Mouse (Mus musculus) layer of hippocampus, adult 2 months (tissue): ENCODE data around the gene Dnase2a. TPM values are rescaled to one million over a fixed set of nuclear protein-coding genes. Genes with fewer than 3 reads are reported as not detected.
A peak's percentile ranks its signal among the peaks of the same experiment; 100 is the strongest.

Experiments
- DNase-seq, 2 experiments: peaks; one replicate each; pipeline ENCODE4 v3.0.0; 2022; ENCODE audit warnings: low spot score in 2 of 2
- H3K27ac ChIP-seq: fragments of 200-600 bp; 2 replicates; pipeline ENCODE4 v1.8.1; 2022
- H3K4me3 ChIP-seq: fragments of 200-600 bp; 2 replicates; pipeline ENCODE4 v1.8.1; 2022; ENCODE audit warnings: mild to moderate bottlenecking
- CTCF ChIP-seq: fragments of 200-600 bp; conservative IDR thresholded peaks from 2 replicates; pipeline ENCODE4 v1.8.1; 2022; ENCODE audit warnings: antibody characterized with exemption, mild to moderate bottlenecking, moderate library complexity
- total RNA-seq, 2 experiments: library from RNA; stranded (reverse); gene quantifications; 2 replicates each; pipeline ENCODE4 v1.2.3; 2021

The Dnase2a gene
- total RNA-seq, 2 experiments from 2014 or later: 3.9 to 5.7 TPM

DNA sequence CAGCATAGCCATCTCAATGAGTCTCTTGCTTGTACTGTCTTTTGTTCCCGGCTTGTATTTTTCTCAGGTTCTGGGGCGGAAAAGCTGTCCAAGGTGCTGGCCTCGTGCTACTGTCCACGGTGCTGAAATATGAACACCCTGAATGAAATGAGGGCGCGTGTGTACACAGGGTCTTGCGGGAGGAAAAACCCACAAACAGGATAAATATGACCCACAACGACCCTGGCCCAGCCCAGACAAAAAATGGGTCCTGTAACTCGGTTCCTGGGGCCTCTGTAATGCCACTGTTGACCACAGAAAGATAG, 38.8 kb downstream of the Dnase2a start:
- Histone ChIP-seq H3K27ac (no peak overlapping the region), H3K4me3 (no peak overlapping the region)
- no peak; the same call in 1 of the 2 replicates for TF ChIP-seq CTCF
- no peak for DNase-seq

DNA sequence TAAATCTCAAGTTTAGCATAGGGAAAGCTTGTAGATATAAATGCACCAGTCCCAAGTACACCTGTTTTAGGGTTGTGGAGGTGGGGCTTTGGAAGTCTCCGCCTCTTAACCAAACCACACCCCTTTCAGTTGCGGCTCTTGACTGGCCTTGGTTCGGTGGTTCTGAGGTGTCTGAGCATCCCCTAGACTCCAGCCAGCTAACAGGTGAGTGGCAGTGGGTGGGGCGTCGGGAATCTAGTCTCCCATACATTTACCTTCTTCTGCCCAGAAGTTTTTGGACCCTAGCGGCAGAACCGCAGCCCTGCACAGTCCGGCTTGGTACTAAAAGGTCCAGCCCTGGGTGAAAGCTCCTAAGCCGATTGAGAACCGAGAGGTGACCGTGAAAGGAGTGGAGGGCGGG, 41.4 kb downstream of the Dnase2a start:
- Histone ChIP-seq H3K4me3 (no peak overlapping the region), H3K27ac (no peak overlapping the region)
- TF ChIP-seq CTCF: peak; percentile 17; the same call in 1 of the 2 replicates
- no peak for DNase-seq

DNA sequence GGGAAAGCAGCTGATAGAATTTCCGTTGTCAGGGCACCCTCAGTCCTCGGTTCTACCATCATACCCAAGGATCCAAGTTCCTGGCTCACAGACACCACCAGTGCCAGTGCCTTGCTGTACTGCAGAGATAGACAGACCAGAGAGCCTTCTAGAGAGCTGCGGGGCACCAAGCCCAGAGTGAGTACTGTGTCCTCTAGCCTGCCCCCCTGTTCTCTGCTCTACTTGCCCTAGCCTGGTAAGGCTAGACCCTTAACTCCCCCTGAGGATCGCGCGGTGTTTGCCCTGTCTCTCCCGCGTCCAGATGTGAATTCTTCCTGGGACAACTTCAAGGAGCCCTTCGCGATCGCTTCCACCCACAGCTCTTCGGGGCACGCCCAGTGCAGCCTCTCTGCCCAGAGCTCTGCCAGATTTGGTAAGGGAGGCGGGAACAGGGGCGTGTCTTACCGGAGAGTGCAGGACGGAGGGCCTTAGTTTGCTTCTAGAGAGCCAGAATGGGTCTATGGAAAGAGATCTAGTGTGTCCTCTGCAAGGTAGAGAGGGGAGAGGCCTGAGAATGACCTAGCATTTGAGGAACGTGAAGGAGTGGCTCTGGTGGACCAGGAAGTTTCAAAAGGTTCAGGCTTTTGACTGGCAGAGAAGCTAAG, 44.4 kb downstream of the Dnase2a start:
- no peak for TF ChIP-seq CTCF
- DNase-seq: no peak
- Histone ChIP-seq H3K27ac (no peak overlapping the region), H3K4me3 (no peak overlapping the region)

DNA sequence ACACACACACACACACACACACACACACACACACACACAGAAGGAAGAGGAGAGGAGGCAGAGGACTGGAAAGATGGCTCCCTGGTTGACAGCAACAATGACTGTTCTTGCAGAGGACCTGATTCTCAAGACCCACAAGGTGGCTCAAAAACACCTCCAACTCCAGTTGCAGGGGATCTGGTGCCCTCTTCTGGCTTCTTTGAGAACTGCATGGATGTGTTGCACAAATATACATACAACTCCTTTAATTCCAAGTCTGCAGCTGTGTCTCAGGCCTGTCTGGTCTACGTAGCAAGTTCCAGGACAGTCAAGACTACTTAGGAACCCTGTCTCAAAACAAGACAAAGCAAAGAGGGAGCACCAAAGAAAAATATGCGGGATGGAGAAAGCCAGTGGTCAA, 48.4 kb downstream of the Dnase2a start:
- peak in 1 of 2 experiments; percentile 81 for DNase-seq
- Histone ChIP-seq H3K4me3 (no peak overlapping the region), H3K27ac (no peak overlapping the region)
- TF ChIP-seq CTCF: peak; percentile 86

DNA sequence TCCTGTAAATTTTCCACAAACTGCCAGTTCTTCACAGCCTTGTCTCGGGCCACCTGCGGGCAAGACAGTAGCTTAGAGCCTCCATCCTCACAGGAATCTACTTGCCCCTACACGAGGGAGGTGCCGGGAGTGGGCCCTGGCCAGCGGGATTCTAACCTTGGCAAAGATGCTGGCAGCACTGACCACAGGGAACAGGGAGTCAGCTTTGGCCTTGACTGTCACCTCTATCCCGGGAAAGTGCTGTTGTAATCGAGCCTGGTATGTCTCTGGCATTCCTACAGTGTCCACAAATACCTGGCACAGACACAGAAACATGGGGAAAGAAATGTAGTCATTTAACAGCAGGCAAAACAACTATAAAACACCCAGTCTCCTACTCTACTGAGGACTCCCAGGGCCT, 51.5 kb downstream of the Dnase2a start:
- TF ChIP-seq CTCF: no peak
- no peak overlapping the region for H3K4me3 ChIP-seq
- no peak for DNase-seq
- no peak overlapping the region for H3K27ac ChIP-seq

DNA sequence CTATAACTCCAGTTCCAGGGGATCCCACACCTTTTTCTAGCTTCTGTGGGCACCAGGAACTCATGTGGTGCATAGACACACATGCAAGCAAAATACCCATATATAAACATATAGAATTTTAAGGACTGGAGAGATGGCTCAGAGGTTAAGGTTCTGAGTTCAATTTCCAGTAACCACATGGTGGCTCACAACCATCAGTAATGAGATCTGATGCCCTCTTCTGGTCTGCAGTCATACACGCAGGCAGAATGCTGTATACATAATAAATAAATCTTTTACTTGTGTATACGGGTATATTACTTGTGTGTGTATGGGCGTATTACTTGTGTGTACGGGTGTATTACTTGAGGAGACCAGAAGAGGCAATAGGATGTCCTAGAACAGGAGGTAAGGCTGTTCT, 55.6 kb downstream of the Dnase2a start:
- no peak for DNase-seq
- no peak overlapping the region for H3K27ac ChIP-seq
- TF ChIP-seq CTCF: peak; percentile 38
- no peak overlapping the region for H3K4me3 ChIP-seq

DNA sequence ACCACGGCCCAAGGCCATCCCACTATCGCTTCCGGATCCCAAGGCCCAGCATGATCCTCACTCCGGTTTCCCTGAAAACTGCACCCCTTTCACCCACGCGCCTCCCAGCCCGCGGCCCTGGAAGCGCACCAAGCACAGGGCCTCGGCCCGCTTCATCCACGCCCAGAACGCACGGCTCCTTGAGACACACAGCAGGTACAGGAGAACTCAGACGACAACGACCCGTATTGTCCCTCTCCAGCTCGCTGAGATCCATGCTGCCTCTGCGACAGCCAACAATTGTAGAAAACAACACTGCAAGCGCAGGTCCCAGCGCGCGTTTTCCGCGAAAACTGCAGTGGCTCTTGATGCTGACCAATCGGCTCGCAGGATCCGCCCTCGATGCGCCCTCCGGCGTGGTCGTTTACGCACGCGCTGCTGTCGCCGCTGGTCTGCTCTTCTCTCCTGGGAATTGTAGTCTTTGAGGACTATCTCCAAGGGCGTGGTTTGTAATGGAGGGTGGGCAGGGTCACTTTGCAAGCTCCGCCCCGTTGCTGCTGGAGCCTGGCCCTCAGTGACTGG, 57.5 kb downstream of the Dnase2a start:
- TF ChIP-seq CTCF: no peak
- peak overlapping the region; percentile 80 for H3K4me3 ChIP-seq
- DNase-seq: peak; percentile 90 to 96
- peak overlapping the region; percentile 69; the same call in 1 of the 2 replicates for H3K27ac ChIP-seq

DNA sequence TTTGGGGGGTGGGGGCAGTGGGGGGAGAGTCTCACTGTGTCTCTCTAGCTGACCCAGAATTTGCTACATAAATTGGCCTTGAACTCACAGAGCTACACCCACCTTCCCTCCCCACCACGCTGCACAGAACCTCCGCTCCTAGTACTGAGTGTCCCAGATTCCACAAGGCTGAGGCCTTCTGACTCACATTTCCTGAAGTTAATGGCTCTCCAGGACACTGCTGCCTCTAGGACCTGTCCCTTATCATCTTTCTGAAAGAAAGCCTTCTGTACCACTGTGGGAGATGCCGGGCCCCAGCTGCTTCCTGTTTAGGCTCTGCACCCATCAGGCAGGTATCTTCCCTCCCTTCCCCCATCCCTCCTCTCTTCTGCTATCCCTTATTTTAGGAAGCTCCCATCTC, 58.2 kb downstream of the Dnase2a start:
- Histone ChIP-seq H3K4me3 (no peak overlapping the region), H3K27ac (no peak overlapping the region)
- DNase-seq: no peak
- no peak for TF ChIP-seq CTCF

DNA sequence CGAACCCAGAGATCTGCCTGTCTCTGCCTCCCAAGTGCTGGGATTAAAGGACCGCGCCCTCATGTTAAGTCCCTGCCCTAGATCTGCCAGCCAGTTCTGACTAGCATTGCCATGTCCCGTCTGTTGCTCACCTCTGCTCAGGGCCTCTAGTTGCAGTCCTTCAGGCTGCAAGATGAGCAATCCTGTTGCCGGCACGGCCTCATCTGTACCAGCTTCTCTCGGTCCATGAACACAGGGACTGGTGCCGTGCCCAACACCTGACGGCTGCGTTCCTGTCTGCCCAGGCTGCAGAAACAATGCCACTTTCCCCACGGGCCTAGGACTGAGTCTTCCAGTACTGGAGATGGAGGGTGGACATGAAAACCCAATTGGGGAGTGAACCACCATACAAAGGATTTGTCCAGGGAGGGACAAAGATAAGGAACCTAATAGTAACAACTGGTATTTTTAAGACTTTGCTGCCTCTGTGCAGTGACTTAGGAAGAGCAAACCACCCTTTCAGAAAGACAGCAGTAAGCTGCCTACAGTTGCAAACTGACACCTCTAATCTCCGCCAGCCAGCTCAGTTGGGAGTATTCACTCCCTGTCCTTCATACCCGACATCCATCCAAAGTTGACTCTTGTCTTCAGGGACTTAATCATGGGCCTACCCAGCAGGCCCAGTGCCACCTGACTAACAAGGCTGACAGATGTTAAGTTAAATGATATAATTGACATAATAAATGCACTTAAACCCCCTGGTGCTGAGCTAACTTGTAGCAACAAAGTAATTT, 59.4 kb downstream of the Dnase2a start:
- TF ChIP-seq CTCF: no peak

DNA sequence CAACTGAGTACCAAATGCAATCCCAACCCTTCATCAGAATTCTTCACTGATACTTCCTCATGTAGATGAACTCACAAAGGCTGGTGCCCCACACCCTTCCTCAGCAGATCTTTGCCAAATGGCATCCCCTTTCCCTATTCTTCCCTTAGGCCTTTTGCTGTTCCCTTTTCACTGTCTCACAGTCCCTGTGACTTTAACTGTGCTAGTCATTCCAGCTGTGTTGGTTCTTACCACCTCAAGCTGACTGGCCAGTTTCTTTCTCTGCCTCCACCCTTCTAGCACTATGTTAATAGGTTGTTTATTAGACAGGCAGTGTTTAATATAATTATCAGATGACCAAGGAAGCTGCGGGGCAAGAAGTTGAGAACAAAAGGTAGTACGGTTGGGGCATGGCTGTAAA, 60.3 kb downstream of the Dnase2a start:
- Histone ChIP-seq H3K4me3 (peak overlapping the region; percentile 92), H3K27ac (peak overlapping the region; percentile 95)
- DNase-seq: no peak

More for the DNA sequence above, 59.4 kb downstream of the Dnase2a start:
- H3K27ac ChIP-seq: no peak overlapping the region
- no peak overlapping the region for H3K4me3 ChIP-seq
- DNase-seq: no peak

DNA sequence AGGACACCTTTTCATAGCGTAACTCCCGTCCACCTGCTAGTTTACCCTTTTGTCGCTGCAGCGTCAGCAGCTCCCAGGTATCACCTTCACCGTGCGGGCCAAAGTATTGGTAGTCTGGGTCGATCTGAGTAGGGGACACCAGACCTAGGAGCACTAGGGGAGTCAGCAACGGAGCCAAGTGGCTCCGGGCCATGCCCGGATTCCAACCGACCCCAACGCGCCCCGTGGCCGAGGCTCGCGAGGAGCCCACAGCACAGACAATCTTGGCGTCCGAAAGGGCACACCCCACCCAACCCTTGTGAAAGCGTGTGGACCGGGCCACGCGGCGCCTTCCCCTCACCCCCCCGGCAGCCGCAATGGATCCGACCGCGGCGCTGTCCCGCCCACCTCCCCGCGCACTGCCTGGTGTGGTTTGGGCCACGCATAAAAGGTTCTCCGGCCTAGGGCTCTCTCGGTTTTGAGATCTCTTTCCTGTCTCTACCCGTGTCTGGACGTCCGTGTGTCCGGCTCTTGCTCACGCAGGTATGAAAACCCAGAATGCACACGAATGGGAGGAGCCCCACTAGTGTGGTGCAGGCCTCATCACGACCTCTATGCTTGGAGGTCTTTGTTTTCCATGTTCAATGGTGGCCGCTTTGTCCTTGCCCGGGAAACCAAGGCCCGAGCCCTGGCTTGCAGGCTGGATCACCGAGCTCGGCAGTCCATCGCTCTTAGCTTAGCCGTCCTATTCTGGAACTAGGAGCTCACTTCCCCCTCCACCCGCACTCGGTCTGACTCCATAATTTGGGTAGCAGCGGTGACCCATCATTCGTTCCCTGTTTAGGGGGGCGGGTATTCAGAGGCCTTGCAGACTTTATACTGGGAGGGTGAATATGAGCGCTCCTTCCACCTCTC, 61.1 kb downstream of the Dnase2a start, which contains the start of the genes Gm49661, Prdx2 and Rnaseh2a:
Gm49661 (minus strand) TSS at position 193 of the 894 bp plus-strand sequence.
Prdx2 (plus strand) TSS at position 347 of the 894 bp plus-strand sequence.
Rnaseh2a (minus strand) TSS at position 527 of the 894 bp plus-strand sequence.
- peak; percentile 72 to 75 for DNase-seq
- peak within 1 kb of the TSS; percentile 95 for H3K27ac ChIP-seq
- peak within 1 kb of the TSS; percentile 92 for H3K4me3 ChIP-seq
- no peak for TF ChIP-seq CTCF

More for the DNA sequence above, 60.3 kb downstream of the Dnase2a start:
- no peak for TF ChIP-seq CTCF

DNA sequence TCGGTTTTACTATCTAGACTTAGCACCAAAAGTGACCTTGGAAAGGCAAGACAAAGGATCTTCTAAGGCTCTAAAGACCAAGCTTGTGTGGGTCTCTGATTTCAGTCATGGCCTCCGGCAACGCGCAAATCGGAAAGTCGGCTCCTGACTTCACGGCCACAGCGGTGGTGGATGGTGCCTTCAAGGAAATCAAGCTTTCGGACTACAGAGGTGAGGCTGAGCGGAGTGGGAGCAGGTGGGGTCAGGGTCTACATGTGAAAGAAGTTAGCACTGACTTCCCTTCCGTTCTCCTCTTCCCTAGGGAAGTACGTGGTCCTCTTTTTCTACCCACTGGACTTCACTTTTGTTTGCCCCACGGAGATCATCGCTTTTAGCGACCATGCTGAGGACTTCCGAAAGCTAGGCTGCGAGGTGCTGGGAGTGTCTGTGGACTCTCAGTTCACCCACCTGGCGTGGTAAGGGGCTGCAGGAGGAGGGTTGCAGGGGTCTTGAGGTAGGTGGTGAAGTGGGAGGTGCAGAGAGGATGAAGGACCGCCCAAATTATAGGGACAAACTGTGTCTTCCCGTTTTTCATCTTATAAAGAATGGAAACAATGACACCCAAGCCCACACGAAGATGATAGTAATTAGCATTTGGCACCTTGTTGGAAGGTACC, 61.9 kb downstream of the Dnase2a start:
- no peak for TF ChIP-seq CTCF
- Histone ChIP-seq H3K27ac (peak overlapping the region; percentile 95), H3K4me3 (peak overlapping the region; percentile 92)
- no peak for DNase-seq
